Mouse (Mus musculus) bone marrow macrophage, adult 2 months (primary cell): Measurements from ENCODE around the gene Elovl1.

ENCODE experiments used
- CTCF ChIP-seq: IDR thresholded peaks from 2 replicates; pipeline ENCODE4 v1.5.1; 2012; ENCODE audit warnings: low read depth, mild to moderate bottlenecking, low read length, moderate library complexity
- POLR2A ChIP-seq: IDR thresholded peaks from 2 replicates; pipeline ENCODE4 v1.6.1; 2012; ENCODE audit warnings: mild to moderate bottlenecking, low read depth, low read length, borderline replicate concordance

DNA sequence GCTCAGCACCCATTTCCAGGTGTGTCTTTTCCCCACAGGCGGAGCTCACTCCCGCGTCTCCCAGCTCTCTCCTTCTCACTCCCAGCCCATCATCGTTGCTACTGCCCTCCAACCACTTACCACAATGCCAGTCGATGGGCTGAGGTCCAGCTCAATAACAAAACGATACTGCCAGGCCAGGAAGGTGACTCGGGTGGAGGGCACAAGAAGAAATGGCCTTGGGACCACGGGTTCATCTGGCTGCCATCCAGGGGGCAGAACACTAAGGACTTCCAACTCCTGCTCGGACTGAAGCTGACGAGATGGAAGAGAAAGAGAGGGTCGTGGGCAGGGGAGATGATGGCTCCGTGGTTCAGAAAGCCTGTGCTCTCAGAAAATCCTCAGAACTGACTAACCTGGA is 25.2 kb upstream of the Elovl1 start:
- TF ChIP-seq CTCF (no peak), POLR2A (no peak)
